Mouse (Mus musculus) Muller cell, postnatal 12 days (primary cell): ENCODE results near the gene Hint3.
A peak's percentile ranks its signal among the peaks of the same experiment; 100 is the strongest.
"Not testable (repeated sequence)": the region's sequence is repeated elsewhere in the genome, so short reads cannot be mapped to it uniquely, and the experiment has no call there.

Experiments used
- DNase-seq: peaks from one replicate; pipeline ENCODE4 v3.0.0-alpha.2; 2015; ENCODE audit errors: inconsistent ontology term

The Hint3 gene

GRCm38 (mm10) chr10:30629513-30629912 lies at the start of gene Hint3:
Gene Hint3 (minus strand): TSS chr10:30629632.
- DNase-seq, result no peak

- peak; percentile 35 for DNase-seq
Observed at GRCm38 (mm10) chr10:30678051-30678450, 48.6 kb upstream of the Hint3 start.

- no peak for DNase-seq
Observed at GRCm38 (mm10) chr10:30674825-30675224, 45.4 kb upstream of the Hint3 start.

- no peak for DNase-seq
Observed at GRCm38 (mm10) chr10:30666580-30666979, 37.1 kb upstream of the Hint3 start.

GRCm38 (mm10) chr10:30660564-30661328 lies 31.3 kb upstream of the Hint3 start:
- no peak for DNase-seq

- peak; percentile 41 for DNase-seq
Observed at GRCm38 (mm10) chr10:30655655-30656054, 26.2 kb upstream of the Hint3 start.

- no peak for DNase-seq
Observed at GRCm38 (mm10) chr10:30647681-30648080, 18.2 kb upstream of the Hint3 start.

- DNase-seq, result no peak
Observed at GRCm38 (mm10) chr10:30638216-30638615, 8.8 kb upstream of the Hint3 start.

GRCm38 (mm10) chr10:30636474-30637154 lies 7.2 kb upstream of the Hint3 start:
- DNase-seq, result not testable (repeated sequence)

GRCm38 (mm10) chr10:30632718-30633117 lies 3.3 kb upstream of the Hint3 start:
- no peak for DNase-seq

GRCm38 (mm10) chr10:30629977-30630376 lies 545 bp upstream of the Hint3 start:
- no peak for DNase-seq

GRCm38 (mm10) chr10:30628444-30628843 lies 988 bp downstream of the Hint3 start:
- not testable (repeated sequence) for DNase-seq

- DNase-seq, result no peak
Observed at GRCm38 (mm10) chr10:30627548-30627947, 1.9 kb downstream of the Hint3 start.

- DNase-seq, result no peak
Observed at GRCm38 (mm10) chr10:30624161-30625019, 5.0 kb downstream of the Hint3 start.

- DNase-seq, result peak; percentile 12
Observed at GRCm38 (mm10) chr10:30622928-30623327, 6.5 kb downstream of the Hint3 start.

- DNase-seq, result no peak
Observed at GRCm38 (mm10) chr10:30618918-30619210, 10.6 kb downstream of the Hint3 start.

GRCm38 (mm10) chr10:30618091-30618917 lies 11.1 kb downstream of the Hint3 start:
- DNase-seq, result peak; percentile 98

GRCm38 (mm10) chr10:30613039-30613438 lies 16.4 kb downstream of the Hint3 start:
- DNase-seq, result no peak

GRCm38 (mm10) chr10:30609614-30610013 lies 19.8 kb downstream of the Hint3 start:
- DNase-seq, result no peak

GRCm38 (mm10) chr10:30608109-30608508 lies 21.3 kb downstream of the Hint3 start:
- DNase-seq, result no peak

GRCm38 (mm10) chr10:30600542-30600966 lies 28.9 kb downstream of the Hint3 start, which contains the start of gene Trmt11:
Gene Trmt11 (minus strand): TSS chr10:30600749.
- peak; percentile 89 for DNase-seq
